Mouse (Mus musculus) frontal cortex, postnatal 10 days (tissue): ENCODE measurements around the gene Pcdh9.

Experiments
- DNase-seq, 2 experiments: peaks; one replicate each; pipeline ENCODE4 v3.0.0; 2022; ENCODE audit warnings: low spot score in 2 of 2, mixed read lengths in 1 of 2

Pcdh9 gene

GRCm38 (mm10) chr14:93039326-93040221, 850.9 kb downstream of the Pcdh9 start:
- no peak for DNase-seq

- DNase-seq, result peak; percentile 13 to 18
These were observed 881.1 kb downstream of the Pcdh9 start for GRCm38 (mm10) chr14:93009147-93010064.
